Mouse (Mus musculus) midbrain, embryonic 15.5 days (tissue): ENCODE results near the gene Vgll2. TPM values are rescaled to one million over a fixed set of nuclear protein-coding genes. Genes with fewer than 3 reads are reported as not detected.

Experiments used
- ATAC-seq: fragments of 200-750 bp; cut with Nextera tagmentation; replicated peaks from 2 replicates; pipeline ENCODE4 v1.8.0; 2017; ENCODE audit warnings: moderate TSS enrichment
- H3K27ac ChIP-seq: fragments of 300-500 bp; sonication (generic); 2 replicates; pipeline ENCODE4 v1.5.1; 2015; ENCODE audit warnings: mild to moderate bottlenecking, inconsistent platforms
- H3K27me3 ChIP-seq: fragments of 300-500 bp; sonication (generic); replicated peaks from 2 replicates; pipeline ENCODE4 v1.6.1; 2015; ENCODE audit warnings: inconsistent platforms
- H3K36me3 ChIP-seq: fragments of 300-500 bp; sonication (generic); replicated peaks from 2 replicates; pipeline ENCODE4 v1.6.1; 2015; ENCODE audit warnings: inconsistent platforms
- H3K4me1 ChIP-seq: fragments of 300-500 bp; sonication (generic); 2 replicates; pipeline ENCODE4 v1.6.1; 2015; ENCODE audit warnings: inconsistent platforms
- H3K4me2 ChIP-seq: fragments of 300-500 bp; sonication (generic); 2 replicates; pipeline ENCODE4 v1.6.1; 2015; ENCODE audit warnings: inconsistent platforms, mild to moderate bottlenecking, moderate library complexity
- H3K4me3 ChIP-seq: fragments of 300-500 bp; sonication (generic); 2 replicates; pipeline ENCODE4 v1.5.1; 2015; ENCODE audit warnings: mild to moderate bottlenecking, inconsistent platforms
- H3K9ac ChIP-seq: fragments of 300-500 bp; sonication (generic); 2 replicates; pipeline ENCODE4 v1.6.1; 2015; ENCODE audit warnings: mild to moderate bottlenecking, inconsistent platforms
- H3K9me3 ChIP-seq: fragments of 300-500 bp; sonication (generic); 2 replicates; pipeline ENCODE4 v1.6.1; 2016; ENCODE audit warnings: inconsistent platforms
- WGBS: fragments of 180-500 bp; shearing (Covaris S2); methylation state at CpG from one replicate; pipeline ENCODE4 v1.1.7; 2015; ENCODE audit warnings: mixed read lengths; 5-methylcytosine and 5-hydroxymethylcytosine counted together
- polyA plus RNA-seq: library from polyadenylated mRNA; unstranded; fragments of >200 nt; fragmentation: Nextera tagmentation; extraction: Ambion mirVana; gene quantifications from 2 replicates; pipeline ENCODE4 v1.2.1, GENCODE M21; 2015

The Vgll2 gene
- polyA plus RNA-seq = 0.78 and 1.8 TPM in 2 replicates

- H3K4me2 ChIP-seq = peak within 1 kb of the TSS; percentile 95
- H3K27ac ChIP-seq = no peak within 1 kb of the TSS
- H3K36me3 ChIP-seq = no peaks in the 10 kb centered on the region
- WGBS = under 1% methylated on average over 60 of the region's 60 CpGs
- peak within 1 kb of the TSS; percentile 47 for H3K4me3 ChIP-seq
- peak; percentile 88 for ATAC-seq
- H3K9me3 ChIP-seq = no peaks in the 10 kb centered on the region
- peaks cover 79% of the 10 kb centered on the region for H3K27me3 ChIP-seq
- H3K4me1 ChIP-seq = peaks cover 23% of the 10 kb centered on the region
- peak within 1 kb of the TSS; percentile 20 for H3K9ac ChIP-seq
Measured at GRCm38 (mm10) chr10:52022413-52023212, at the start of gene Vgll2. Gene Vgll2 (plus strand): TSS chr10:52022502.

- no peak for ATAC-seq
- WGBS = 83% methylated on average over 4 of the region's 4 CpGs
- H3K9me3 ChIP-seq = no peaks in the 10 kb centered on the region
- H3K27ac ChIP-seq = no peak overlapping the region
- H3K27me3 ChIP-seq = no peaks in the 10 kb centered on the region
- H3K4me3 ChIP-seq = no peak overlapping the region
- no peak overlapping the region for H3K4me2 ChIP-seq
- no peak overlapping the region for H3K9ac ChIP-seq
- H3K4me1 ChIP-seq = no peaks in the 10 kb centered on the region
- H3K36me3 ChIP-seq = no peaks in the 10 kb centered on the region
Measured at GRCm38 (mm10) chr10:51975137-51975536, 47.2 kb upstream of the Vgll2 start.

- Histone ChIP-seq H3K4me2 (no peak overlapping the region), H3K9me3 (no peaks in the 10 kb centered on the region), H3K9ac (no peak overlapping the region), H3K27ac (no peak overlapping the region), H3K27me3 (no peaks in the 10 kb centered on the region), H3K4me3 (no peak overlapping the region), H3K36me3 (no peaks in the 10 kb centered on the region), H3K4me1 (no peaks in the 10 kb centered on the region)
- ATAC-seq = no peak
- WGBS = 88% methylated on average over 3 of the region's 3 CpGs
Measured at GRCm38 (mm10) chr10:51975587-51975986, 46.7 kb upstream of the Vgll2 start.

- Histone ChIP-seq H3K27me3 (no peaks in the 10 kb centered on the region), H3K9me3 (no peaks in the 10 kb centered on the region), H3K27ac (no peak overlapping the region), H3K36me3 (no peaks in the 10 kb centered on the region), H3K9ac (no peak overlapping the region), H3K4me3 (no peak overlapping the region), H3K4me1 (no peaks in the 10 kb centered on the region), H3K4me2 (no peak overlapping the region)
- WGBS = 84% methylated on average over 6 of the region's 6 CpGs
- no peak for ATAC-seq
Measured at GRCm38 (mm10) chr10:51981651-51982050, 40.7 kb upstream of the Vgll2 start.

- Histone ChIP-seq H3K36me3 (no peaks in the 10 kb centered on the region), H3K27ac (no peak overlapping the region), H3K27me3 (no peaks in the 10 kb centered on the region), H3K9me3 (no peaks in the 10 kb centered on the region), H3K9ac (no peak overlapping the region), H3K4me1 (no peaks in the 10 kb centered on the region), H3K4me3 (no peak overlapping the region), H3K4me2 (no peak overlapping the region)
- ATAC-seq = no peak
- 91% methylated on average over 6 of the region's 6 CpGs for WGBS
Measured at GRCm38 (mm10) chr10:51982395-51982794, 39.9 kb upstream of the Vgll2 start.

GRCm38 (mm10) chr10:52018471-52018870 lies 3.8 kb upstream of the Vgll2 start:
- H3K27me3 ChIP-seq = peaks cover 40% of the 10 kb centered on the region
- 62% methylated on average over 1 of the region's 1 CpGs for WGBS

GRCm38 (mm10) chr10:52021231-52021630 lies 1.1 kb upstream of the Vgll2 start:
- Histone ChIP-seq H3K36me3 (no peaks in the 10 kb centered on the region), H3K4me1 (peaks cover 17% of the 10 kb centered on the region), H3K27ac (no peak overlapping the region), H3K9me3 (no peaks in the 10 kb centered on the region), H3K27me3 (peaks cover 67% of the 10 kb centered on the region), H3K4me3 (no peak overlapping the region), H3K9ac (no peak overlapping the region), H3K4me2 (0 out of 2 replicates have a peak overlapping the region, but pooled peaks have one; percentile 95)
- 2% methylated on average over 9 of the region's 9 CpGs for WGBS
- ATAC-seq = no peak

More at GRCm38 (mm10) chr10:52018471-52018870, 3.8 kb upstream of the Vgll2 start:
- Histone ChIP-seq H3K36me3 (no peaks in the 10 kb centered on the region), H3K9ac (no peak overlapping the region), H3K4me1 (peaks cover 17% of the 10 kb centered on the region), H3K4me2 (no peak overlapping the region), H3K9me3 (no peaks in the 10 kb centered on the region), H3K4me3 (no peak overlapping the region), H3K27ac (no peak overlapping the region)
- ATAC-seq = no peak

GRCm38 (mm10) chr10:52021736-52022394 lies 437 bp upstream of the Vgll2 start:
- peak overlapping the region; percentile 47 for H3K4me3 ChIP-seq
- peak overlapping the region; percentile 95 for H3K4me2 ChIP-seq
- peaks cover 73% of the 10 kb centered on the region for H3K27me3 ChIP-seq
- no peaks in the 10 kb centered on the region for H3K36me3 ChIP-seq
- peak; percentile 68 for ATAC-seq
- no peak overlapping the region for H3K27ac ChIP-seq
- H3K9ac ChIP-seq = no peak overlapping the region
- under 1% methylated on average over 15 of the region's 15 CpGs for WGBS
- peaks cover 17% of the 10 kb centered on the region for H3K4me1 ChIP-seq
- no peaks in the 10 kb centered on the region for H3K9me3 ChIP-seq

GRCm38 (mm10) chr10:52023213-52024052 lies 1.1 kb downstream of the Vgll2 start:
- Histone ChIP-seq H3K4me1 (peaks cover 29% of the 10 kb centered on the region), H3K27me3 (peaks cover 85% of the 10 kb centered on the region), H3K9ac (no peak overlapping the region), H3K36me3 (no peaks in the 10 kb centered on the region), H3K4me2 (peak overlapping the region; percentile 95), H3K4me3 (peak overlapping the region; percentile 47), H3K27ac (no peak overlapping the region), H3K9me3 (no peaks in the 10 kb centered on the region)
- 4% methylated on average over 17 of the region's 17 CpGs for WGBS
- no peak for ATAC-seq

GRCm38 (mm10) chr10:52024053-52024410 lies 1.7 kb downstream of the Vgll2 start:
- Histone ChIP-seq H3K27ac (no peak overlapping the region), H3K4me1 (peaks cover 29% of the 10 kb centered on the region), H3K9me3 (no peaks in the 10 kb centered on the region), H3K27me3 (peaks cover 83% of the 10 kb centered on the region), H3K36me3 (no peaks in the 10 kb centered on the region), H3K4me3 (no peak overlapping the region), H3K9ac (no peak overlapping the region), H3K4me2 (no peak overlapping the region)
- 9% methylated on average over 2 of the region's 2 CpGs for WGBS
- no peak for ATAC-seq

GRCm38 (mm10) chr10:52025291-52025690 lies 3.0 kb downstream of the Vgll2 start:
- Histone ChIP-seq H3K27me3 (peaks cover 87% of the 10 kb centered on the region), H3K27ac (no peak overlapping the region), H3K4me3 (no peak overlapping the region), H3K4me1 (peaks cover 36% of the 10 kb centered on the region), H3K4me2 (no peak overlapping the region), H3K9me3 (no peaks in the 10 kb centered on the region), H3K9ac (no peak overlapping the region), H3K36me3 (no peaks in the 10 kb centered on the region)
- 0% methylated on average over 1 of the region's 1 CpGs for WGBS
- no peak for ATAC-seq

GRCm38 (mm10) chr10:52025821-52026220 lies 3.5 kb downstream of the Vgll2 start:
- Histone ChIP-seq H3K9me3 (no peaks in the 10 kb centered on the region), H3K27me3 (peaks cover 84% of the 10 kb centered on the region), H3K4me2 (no peak overlapping the region), H3K36me3 (no peaks in the 10 kb centered on the region), H3K4me3 (no peak overlapping the region), H3K4me1 (peaks cover 36% of the 10 kb centered on the region), H3K27ac (no peak overlapping the region), H3K9ac (no peak overlapping the region)
- 11% methylated on average over 7 of the region's 7 CpGs for WGBS
- ATAC-seq = no peak
